Mouse (Mus musculus): ENCODE data around the gene Ptpn18. TPM values are rescaled to one million over a fixed set of nuclear protein-coding genes. Genes with fewer than 3 reads are reported as not detected.
A peak's percentile ranks its signal among the peaks of the same experiment; 100 is the strongest.
"Not testable (repeated sequence)": the region's sequence is repeated elsewhere in the genome, so short reads cannot be mapped to it uniquely, and the experiment has no call there.

The Ptpn18 gene
- 1 to 10 TPM; 2.8 to 4.6 TPM for total RNA-seq (2021)
- long read RNA-seq, partial matches to known transcripts: 1 of 2 reads
- long read RNA-seq, other reads (novel, unspliced or antisense): 1 of 2 reads

- DNase-seq (ENCODE audit: low spot score in 2 of 2): peak; percentile 74 to 93
These were observed at the start of gene Ptpn18 for GRCm38 (mm10) chr1:34459284-34460060. Ptpn18 (plus strand) TSS chr1:34459762.

GRCm38 (mm10) chr1:34428466-34428865, 31.1 kb upstream of the Ptpn18 start:
- DNase-seq (ENCODE audit: low spot score in 2 of 2): no peak

- DNase-seq (ENCODE audit: low spot score in 2 of 2): no peak
These were observed 30.3 kb upstream of the Ptpn18 start for GRCm38 (mm10) chr1:34429281-34429680.

DNA sequence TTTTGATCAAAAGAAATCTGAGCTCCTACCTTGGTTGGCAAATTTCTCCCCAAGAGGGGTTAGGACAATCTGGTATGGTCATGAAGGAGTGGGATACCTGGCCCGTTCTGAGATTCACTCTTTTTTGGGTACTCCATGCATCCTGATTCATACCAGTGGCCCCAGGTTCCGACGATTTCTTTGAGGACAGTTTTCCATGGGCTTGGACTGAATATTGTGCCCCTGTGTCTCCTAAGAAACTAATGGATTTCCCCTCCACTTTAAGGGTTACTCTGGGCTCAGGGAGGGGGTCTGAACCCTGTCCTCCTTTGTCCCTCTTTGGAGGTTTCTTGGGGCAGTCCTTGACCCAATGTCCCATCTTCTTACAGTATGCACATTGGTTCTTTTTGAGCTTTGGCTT, 28.6 kb upstream of the Ptpn18 start:
- no peak for DNase-seq (ENCODE audit: low spot score in 2 of 2)

GRCm38 (mm10) chr1:34431431-34431830, 28.1 kb upstream of the Ptpn18 start:
- DNase-seq (ENCODE audit: low spot score in 2 of 2): no peak

- DNase-seq (ENCODE audit: low spot score in 2 of 2): no peak
These were observed 27.2 kb upstream of the Ptpn18 start for GRCm38 (mm10) chr1:34432411-34432775.

- DNase-seq (ENCODE audit: low spot score in 2 of 2): peak in 1 of 2 experiments; percentile 33
These were observed 26.6 kb upstream of the Ptpn18 start for GRCm38 (mm10) chr1:34432776-34433481.

GRCm38 (mm10) chr1:34433891-34434521, 25.6 kb upstream of the Ptpn18 start:
- DNase-seq (ENCODE audit: low spot score in 2 of 2): peak in 1 of 2 experiments; percentile 31

DNA sequence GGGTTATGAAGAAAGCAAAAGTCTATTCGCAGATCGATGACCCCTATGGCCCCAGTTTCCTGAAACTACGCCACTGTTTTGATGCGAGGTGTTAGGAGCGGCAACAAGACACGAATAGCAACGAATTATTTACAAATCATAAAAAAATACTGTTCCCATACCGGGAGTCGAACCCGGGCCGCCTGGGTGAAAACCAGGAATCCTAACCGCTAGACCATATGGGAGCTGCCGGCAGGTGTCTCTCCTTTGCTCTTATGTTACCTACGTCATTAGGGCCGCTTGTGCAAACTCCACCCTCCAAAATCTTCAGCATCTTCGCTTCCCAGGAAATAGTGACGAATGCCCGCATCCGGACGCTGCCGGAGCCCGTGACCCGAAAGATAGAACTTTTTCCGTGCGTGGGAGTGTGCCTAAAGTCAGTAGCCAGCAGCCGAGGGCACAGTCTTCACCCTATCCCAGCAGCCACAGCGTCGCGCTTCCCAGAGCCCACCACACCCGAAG, 24.9 kb upstream of the Ptpn18 start:
- peak; percentile 89 to 96 for DNase-seq (ENCODE audit: low spot score in 2 of 2)

DNA sequence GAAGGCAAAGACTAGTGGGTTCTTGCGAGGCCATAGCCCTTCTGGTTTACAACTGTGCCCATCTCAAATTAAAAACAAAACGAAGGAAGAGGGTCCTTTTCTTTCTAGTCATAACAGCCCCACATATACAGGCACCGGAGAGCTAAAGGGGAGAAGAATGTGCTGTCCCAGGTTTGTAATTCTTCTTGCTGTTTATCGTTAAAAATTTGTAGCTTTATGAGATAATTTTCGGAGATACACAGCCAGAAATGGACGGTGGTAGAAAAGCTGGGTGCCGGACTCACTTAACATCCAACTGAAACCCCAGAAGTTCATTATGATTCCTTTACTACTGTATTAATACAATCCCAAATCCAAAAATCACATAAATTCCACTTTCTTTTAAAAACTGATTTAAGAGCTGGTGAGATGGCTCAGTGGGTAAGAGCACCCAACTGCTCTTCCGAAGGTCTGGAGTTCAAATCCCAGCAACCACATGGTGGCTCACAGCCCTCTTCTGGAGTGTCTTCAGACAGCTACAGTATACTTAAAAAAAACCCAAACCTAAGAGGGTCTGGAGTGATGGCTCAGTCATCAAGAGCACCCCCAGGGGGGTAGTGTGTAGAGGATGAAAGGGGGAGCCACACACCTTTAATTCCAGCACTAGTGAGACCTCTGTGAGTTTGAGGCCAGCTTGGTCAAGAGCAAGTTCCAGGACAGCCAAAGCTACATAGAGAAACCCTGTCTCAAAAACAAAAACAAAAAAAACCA, 24.0 kb upstream of the Ptpn18 start:
- no peak for DNase-seq (ENCODE audit: low spot score in 2 of 2)

GRCm38 (mm10) chr1:34436374-34436773, 23.2 kb upstream of the Ptpn18 start:
- no peak for DNase-seq (ENCODE audit: low spot score in 2 of 2)

GRCm38 (mm10) chr1:34437366-34437765, 22.2 kb upstream of the Ptpn18 start:
- not testable (repeated sequence) for DNase-seq (ENCODE audit: low spot score in 2 of 2)

DNA sequence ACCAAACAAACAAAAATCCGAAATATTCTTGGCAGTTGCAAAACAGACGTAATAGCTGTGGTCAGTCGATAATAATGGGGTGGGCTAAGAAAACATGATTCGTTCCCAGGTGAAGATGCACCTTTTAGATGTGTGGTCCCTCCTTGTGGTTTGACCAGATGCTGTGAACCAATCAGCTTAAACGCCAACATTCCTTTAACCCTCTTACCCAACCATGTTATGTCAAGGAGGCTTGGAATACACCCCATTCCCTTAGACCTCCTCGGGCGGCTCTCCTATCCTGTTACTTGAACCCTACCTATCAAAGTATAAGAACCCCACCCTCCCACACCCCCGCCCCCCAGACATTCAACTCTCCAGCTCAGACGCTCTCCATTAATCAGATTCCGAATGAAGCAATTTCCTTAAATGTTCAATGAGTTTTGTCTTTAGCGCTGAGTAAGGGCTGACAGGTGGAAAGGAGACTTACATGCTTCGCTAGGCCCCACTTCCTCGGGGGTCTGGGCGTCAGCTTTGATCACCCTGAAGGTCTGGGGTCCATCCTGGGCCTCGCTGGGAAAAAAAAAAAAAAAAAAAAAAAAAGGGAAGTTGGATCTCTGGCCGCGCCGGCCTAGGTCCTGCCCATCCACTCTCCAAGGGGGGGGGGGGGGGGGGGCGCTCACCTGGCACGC, 21.0 kb upstream of the Ptpn18 start:
- no peak for DNase-seq (ENCODE audit: low spot score in 2 of 2)

DNA sequence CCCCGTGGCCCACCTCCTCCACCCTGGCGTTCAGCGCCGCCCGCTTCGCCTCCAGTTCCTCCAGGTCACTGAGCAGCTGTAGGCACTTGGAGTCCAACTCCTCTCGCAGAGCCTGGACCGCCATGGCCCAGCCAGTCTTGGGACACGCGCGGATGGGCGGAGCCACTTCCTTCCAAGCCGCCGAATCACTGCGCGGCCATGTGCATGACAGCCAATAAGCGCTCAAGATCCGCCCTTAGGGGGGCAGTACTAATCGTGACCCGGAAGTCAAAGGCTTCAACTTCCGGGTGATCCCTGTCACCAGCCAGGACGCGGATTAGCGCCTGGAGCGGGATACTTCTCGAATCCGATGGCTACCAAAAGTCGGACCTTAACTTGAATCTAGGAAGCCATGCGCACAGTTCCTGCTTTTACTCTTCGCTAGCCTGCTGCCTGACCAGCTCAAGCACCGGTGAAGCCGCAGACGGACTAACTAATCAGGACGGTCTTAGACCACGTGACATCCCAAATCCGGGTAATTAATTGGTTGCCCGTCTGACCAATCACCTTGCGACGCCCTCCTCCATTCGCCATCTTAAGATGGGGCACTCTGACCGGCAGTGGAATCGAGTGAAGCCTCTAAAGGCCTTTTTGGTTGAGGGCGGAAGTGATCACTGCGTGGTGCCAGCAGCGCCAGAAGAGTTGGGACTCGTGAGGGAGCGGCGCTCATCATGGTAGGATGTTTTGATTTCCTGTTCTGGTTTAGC, 20.2 kb upstream of the Ptpn18 start, which contains the start of the genes Ccdc115 and Imp4:
TSS of gene Ccdc115 (minus strand) at position 458 of the 746 bp plus-strand sequence.
TSS of gene Imp4 (plus strand) at position 637 of the 746 bp plus-strand sequence.
- DNase-seq (ENCODE audit: low spot score in 2 of 2): peak; percentile 93 to 98

GRCm38 (mm10) chr1:34439961-34440630, 19.5 kb upstream of the Ptpn18 start:
- no peak for DNase-seq (ENCODE audit: low spot score in 2 of 2)

- DNase-seq (ENCODE audit: low spot score in 2 of 2): no peak
These were observed 16.4 kb upstream of the Ptpn18 start for GRCm38 (mm10) chr1:34443124-34443523.

- no peak for DNase-seq (ENCODE audit: low spot score in 2 of 2)
These were observed 1.1 kb upstream of the Ptpn18 start for GRCm38 (mm10) chr1:34458431-34458830.

DNA sequence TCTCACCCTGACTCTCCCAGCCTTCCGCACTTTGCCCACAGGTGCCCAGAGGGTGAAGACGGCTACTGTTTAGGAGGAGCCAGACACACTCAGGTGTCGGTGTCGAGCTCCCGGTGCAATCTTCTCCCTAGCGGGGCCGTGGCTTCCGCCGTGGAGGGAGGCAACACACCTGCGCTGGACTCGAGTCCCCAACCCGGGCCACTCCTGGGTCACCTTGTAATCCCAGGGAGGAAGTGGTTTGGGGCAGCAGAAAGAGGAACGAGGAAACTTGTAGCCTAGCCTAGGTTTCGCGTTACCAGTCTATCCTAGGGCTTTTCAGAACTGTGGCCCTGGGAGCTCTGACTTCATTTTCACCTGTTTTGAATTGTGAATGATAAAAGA, 489 bp downstream of the Ptpn18 start:
- no peak for DNase-seq (ENCODE audit: low spot score in 2 of 2)

GRCm38 (mm10) chr1:34462766-34463165, 3.2 kb downstream of the Ptpn18 start:
- DNase-seq (ENCODE audit: low spot score in 2 of 2): peak; percentile 29 to 73
